Mouse (Mus musculus) embryonic facial prominence, embryonic 11.5 days (tissue): ENCODE measurements at regions not wholly inside any gene's neighbourhood (a gene's known extent, or its start where the extent isn't known, plus 50 kb on each side); places are given as distances from the start of the nearest gene placed in this dataset.

Source experiments
- ATAC-seq: fragments of 200-750 bp; cut with Nextera tagmentation; replicated peaks from 2 replicates; pipeline ENCODE4 v1.8.0; 2017; ENCODE audit warnings: low read depth; ENCODE audit not compliant: insufficient number of reproducible peaks, low FRiP score, low TSS enrichment
- DNase-seq: peaks from one replicate; pipeline ENCODE4 v3.0.0-alpha.2; 2015; ENCODE audit warnings: low spot score
- H3K27ac ChIP-seq: fragments of 300-500 bp; sonication (generic); replicated peaks from 2 replicates; pipeline ENCODE4 v1.5.1; 2014; ENCODE audit warnings: mild to moderate bottlenecking, low read depth, low read length, control low read depth
- H3K27me3 ChIP-seq: fragments of 300-500 bp; sonication (generic); 2 replicates; pipeline ENCODE4 v1.6.1; 2014; ENCODE audit warnings: mild to moderate bottlenecking, low read length, moderate library complexity, mixed read lengths; ENCODE audit not compliant: control insufficient read depth, insufficient read depth
- H3K36me3 ChIP-seq: fragments of 300-500 bp; sonication (generic); replicated peaks from 2 replicates; pipeline ENCODE4 v1.6.1; 2014; ENCODE audit warnings: low read depth, mild to moderate bottlenecking, low read length, moderate library complexity, mixed read lengths; ENCODE audit not compliant: control insufficient read depth, insufficient read depth
- H3K4me1 ChIP-seq: fragments of 300-500 bp; sonication (generic); 2 replicates; pipeline ENCODE4 v1.6.1; 2014; ENCODE audit warnings: low read length, mixed read lengths; ENCODE audit not compliant: control insufficient read depth, insufficient read depth
- H3K4me2 ChIP-seq: fragments of 300-500 bp; sonication (generic); 2 replicates; pipeline ENCODE4 v1.6.1; 2014; ENCODE audit warnings: low read depth, mild to moderate bottlenecking, control low read depth, low read length, moderate library complexity
- H3K4me3 ChIP-seq: fragments of 300-500 bp; sonication (generic); 2 replicates; pipeline ENCODE4 v1.5.1; 2014; ENCODE audit warnings: low read depth, low read length, control low read depth
- H3K9ac ChIP-seq: fragments of 300-500 bp; sonication (generic); replicated peaks from 2 replicates; pipeline ENCODE4 v1.6.1; 2014; ENCODE audit warnings: mild to moderate bottlenecking, control low read depth, low read length
- H3K9me3 ChIP-seq: fragments of 300-500 bp; sonication (generic); replicated peaks from 2 replicates; pipeline ENCODE4 v1.6.1; 2016; ENCODE audit warnings: mild to moderate bottlenecking, low read length, inconsistent platforms, mixed read lengths; ENCODE audit not compliant: control insufficient read depth
- WGBS: fragments of 180-500 bp; shearing (Covaris S2); extraction: QIAGEN DNeasy Blood & Tissue Kit; methylation state at CpG from one replicate; pipeline ENCODE4 v1.1.7; 2014; 5-methylcytosine and 5-hydroxymethylcytosine counted together

DNA sequence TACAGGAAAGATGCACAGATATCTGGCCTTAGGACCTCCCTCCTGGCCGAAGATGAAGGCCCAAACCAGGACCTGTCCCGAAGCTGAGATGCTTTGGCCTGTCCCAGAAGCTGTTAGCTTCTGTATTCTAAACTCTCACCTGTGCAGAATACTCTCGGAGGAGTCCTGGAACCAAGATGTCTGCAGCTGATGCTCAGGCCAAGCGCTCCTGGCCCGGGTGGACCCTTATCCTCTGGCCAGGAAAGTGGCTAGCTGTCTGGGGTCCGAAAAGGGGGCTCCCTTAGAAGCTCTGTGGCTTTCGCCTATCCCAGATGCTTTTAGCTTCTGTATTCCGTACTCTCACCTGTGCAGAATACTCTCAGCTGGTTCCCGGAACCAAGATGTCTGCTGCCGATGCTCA is 236.2 kb downstream of the Ipmk start:
- DNase-seq (no peak), ATAC-seq (no peak)
- no peak overlapping the region for H3K9ac ChIP-seq
- H3K4me3 ChIP-seq = no peak overlapping the region
- no peaks in the 10 kb centered on the region for H3K36me3 ChIP-seq
- no peaks in the 10 kb centered on the region for H3K27me3 ChIP-seq
- H3K27ac ChIP-seq = no peak overlapping the region
- H3K4me1 ChIP-seq = no peaks in the 10 kb centered on the region
- H3K9me3 ChIP-seq = no peaks in the 10 kb centered on the region
- H3K4me2 ChIP-seq = no peak overlapping the region
- whole genome bisulfite sequencing = 91% methylated on average over 10 of the region's 10 CpGs

DNA sequence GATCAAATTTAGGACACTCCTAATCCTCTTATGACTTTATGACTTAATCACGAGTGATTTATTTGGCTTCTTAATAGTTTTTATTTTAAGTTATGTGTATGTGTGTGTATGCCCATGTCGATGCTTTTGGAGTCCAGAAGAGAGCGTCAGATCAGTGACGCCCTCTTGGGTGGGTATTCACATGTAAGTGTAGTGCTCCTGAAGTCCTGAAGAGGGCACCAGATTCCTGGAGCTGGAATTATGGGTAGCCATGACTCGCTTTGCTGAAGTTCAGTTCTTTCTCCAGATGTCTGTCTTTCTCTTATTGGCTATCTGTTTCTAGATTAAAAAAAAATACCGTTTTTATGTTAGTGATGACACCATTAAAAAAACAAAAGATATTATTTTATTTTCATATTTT is 251.0 kb downstream of the Ipmk start:
- Histone ChIP-seq H3K9me3 (no peaks in the 10 kb centered on the region), H3K4me1 (no peaks in the 10 kb centered on the region), H3K27me3 (no peaks in the 10 kb centered on the region), H3K4me3 (no peak overlapping the region), H3K9ac (no peak overlapping the region), H3K4me2 (no peak overlapping the region), H3K27ac (no peak overlapping the region), H3K36me3 (no peaks in the 10 kb centered on the region)
- DNase-seq (no peak), ATAC-seq (no peak)
- WGBS = 93% methylated on average over 6 of the region's 6 CpGs

DNA sequence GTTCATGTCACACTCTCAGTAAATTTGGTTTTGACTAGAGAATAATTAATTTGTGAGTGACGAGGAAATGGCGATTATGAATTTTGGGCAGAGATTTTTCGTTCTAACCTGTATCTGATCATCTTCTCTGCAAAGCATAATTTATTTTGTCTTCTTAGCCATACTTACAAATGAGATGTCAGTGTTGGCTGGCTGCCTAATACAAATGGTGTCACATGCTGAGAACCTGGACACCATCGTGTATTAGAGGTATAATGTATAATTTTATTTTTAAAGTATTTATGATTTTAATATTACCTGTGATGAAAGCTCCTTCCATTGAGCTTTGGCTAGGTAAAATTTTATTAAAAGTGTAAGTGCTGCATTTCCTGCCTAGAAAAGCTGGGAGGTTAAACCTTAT is 266.2 kb downstream of the Ipmk start:
- Histone ChIP-seq H3K4me3 (no peak overlapping the region), H3K36me3 (no peaks in the 10 kb centered on the region), H3K4me1 (no peaks in the 10 kb centered on the region), H3K9me3 (no peaks in the 10 kb centered on the region), H3K4me2 (no peak overlapping the region), H3K27me3 (no peaks in the 10 kb centered on the region), H3K9ac (no peak overlapping the region), H3K27ac (no peak overlapping the region)
- no peak for ATAC-seq
- 87% methylated on average over 4 of the region's 4 CpGs for WGBS
- no peak for DNase-seq

DNA sequence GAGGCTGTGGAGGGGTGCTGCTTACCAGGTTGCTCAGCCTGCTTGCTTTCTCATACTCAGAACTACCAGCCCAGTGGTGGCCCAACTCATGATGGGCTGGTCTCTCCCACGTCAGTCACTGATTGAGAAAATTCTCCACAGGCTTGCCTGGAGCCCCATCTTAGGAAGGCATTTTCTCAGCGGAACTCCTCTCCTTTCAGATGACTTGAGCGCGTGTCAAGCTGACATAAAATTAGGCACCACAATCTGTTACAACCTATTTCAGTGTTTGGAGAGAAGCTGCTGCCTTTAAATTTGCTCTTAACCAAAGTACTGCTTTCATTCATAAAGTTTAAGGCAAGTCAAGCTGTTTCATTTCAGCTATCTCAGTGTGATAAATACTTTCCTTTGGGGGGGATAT is 269.6 kb downstream of the Ipmk start:
- H3K36me3 ChIP-seq = no peaks in the 10 kb centered on the region
- no peaks in the 10 kb centered on the region for H3K27me3 ChIP-seq
- no peak overlapping the region for H3K4me2 ChIP-seq
- no peak overlapping the region for H3K27ac ChIP-seq
- no peaks in the 10 kb centered on the region for H3K4me1 ChIP-seq
- ATAC-seq (no peak), DNase-seq (no peak)
- 91% methylated on average over 4 of the region's 4 CpGs for WGBS
- no peak overlapping the region for H3K9ac ChIP-seq
- H3K9me3 ChIP-seq = no peaks in the 10 kb centered on the region
- H3K4me3 ChIP-seq = no peak overlapping the region

DNA sequence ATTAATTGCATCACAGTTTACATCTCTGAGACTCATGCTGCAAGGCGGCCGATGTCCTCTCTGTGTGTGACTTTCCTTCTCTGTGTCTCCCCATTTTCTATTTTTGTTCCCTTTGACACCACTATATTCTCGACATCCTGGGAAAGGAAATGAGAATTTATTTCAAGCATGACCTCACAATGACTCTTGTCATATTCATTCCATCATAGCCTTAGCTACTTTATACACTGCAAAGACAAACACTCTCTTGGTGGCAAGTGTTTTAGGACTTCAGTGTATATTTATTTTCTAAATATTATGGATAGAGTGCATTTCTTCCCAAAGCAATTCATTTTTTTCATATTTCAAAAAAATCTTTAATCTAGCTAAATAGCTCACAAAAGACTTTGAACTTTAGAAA is 298.5 kb downstream of the Ipmk start:
- Histone ChIP-seq H3K9me3 (no peaks in the 10 kb centered on the region), H3K27ac (no peak overlapping the region), H3K4me3 (no peak overlapping the region), H3K9ac (no peak overlapping the region), H3K36me3 (no peaks in the 10 kb centered on the region), H3K4me1 (no peaks in the 10 kb centered on the region), H3K4me2 (no peak overlapping the region), H3K27me3 (no peaks in the 10 kb centered on the region)
- WGBS = 88% methylated on average over 3 of the region's 3 CpGs
- no peak for DNase-seq
- no peak for ATAC-seq

DNA sequence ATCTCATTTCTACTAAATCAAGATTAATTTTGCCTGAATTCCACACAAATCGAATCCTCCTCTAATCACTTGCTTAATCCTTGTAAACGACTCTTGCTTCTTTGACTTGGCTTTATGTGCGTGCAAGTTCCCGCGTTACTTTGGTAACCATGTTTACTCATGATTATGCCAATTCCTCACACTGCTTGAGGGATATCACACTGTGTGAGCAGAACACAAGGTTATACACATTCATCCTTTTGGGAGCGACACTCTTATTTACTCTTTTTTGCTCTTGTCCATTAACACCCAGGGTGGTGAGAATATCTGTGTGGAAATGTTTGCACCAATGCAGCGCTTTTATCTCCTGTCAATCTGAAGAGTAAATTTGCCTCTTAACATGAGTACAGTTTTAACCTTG is 310.0 kb downstream of the Ipmk start:
- 89% methylated on average over 7 of the region's 7 CpGs for WGBS
- Histone ChIP-seq H3K4me1 (no peaks in the 10 kb centered on the region), H3K4me3 (no peak overlapping the region), H3K27me3 (no peaks in the 10 kb centered on the region), H3K9ac (no peak overlapping the region), H3K36me3 (no peaks in the 10 kb centered on the region), H3K4me2 (no peak overlapping the region), H3K9me3 (no peaks in the 10 kb centered on the region), H3K27ac (no peak overlapping the region)
- DNase-seq (no peak), ATAC-seq (no peak)

DNA sequence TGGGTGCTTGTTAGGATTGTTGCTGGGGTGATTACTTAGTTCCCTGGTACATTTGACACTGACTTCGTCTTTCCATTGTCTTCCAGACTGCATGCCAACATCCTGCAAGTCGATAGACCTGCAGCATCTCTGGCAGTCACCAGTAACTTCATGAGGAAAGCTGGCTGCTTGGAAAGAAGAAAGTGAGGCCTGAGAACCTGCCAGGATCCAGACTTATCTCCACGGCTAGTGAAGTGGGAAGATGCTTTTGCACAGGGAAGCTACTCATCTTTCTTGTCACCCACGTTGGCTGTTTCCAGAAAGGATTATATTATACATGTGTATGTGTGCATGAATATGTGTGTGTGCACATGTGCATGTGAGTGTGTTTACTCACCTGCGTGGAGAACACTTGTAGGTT is 316.0 kb downstream of the Ipmk start:
- no peaks in the 10 kb centered on the region for H3K9me3 ChIP-seq
- DNase-seq (no peak), ATAC-seq (no peak)
- H3K27me3 ChIP-seq = no peaks in the 10 kb centered on the region
- no peak overlapping the region for H3K4me3 ChIP-seq
- no peaks in the 10 kb centered on the region for H3K4me1 ChIP-seq
- H3K4me2 ChIP-seq = no peak overlapping the region
- no peaks in the 10 kb centered on the region for H3K36me3 ChIP-seq
- 85% methylated on average over 5 of the region's 5 CpGs for WGBS
- H3K27ac ChIP-seq = no peak overlapping the region
- H3K9ac ChIP-seq = no peak overlapping the region

DNA sequence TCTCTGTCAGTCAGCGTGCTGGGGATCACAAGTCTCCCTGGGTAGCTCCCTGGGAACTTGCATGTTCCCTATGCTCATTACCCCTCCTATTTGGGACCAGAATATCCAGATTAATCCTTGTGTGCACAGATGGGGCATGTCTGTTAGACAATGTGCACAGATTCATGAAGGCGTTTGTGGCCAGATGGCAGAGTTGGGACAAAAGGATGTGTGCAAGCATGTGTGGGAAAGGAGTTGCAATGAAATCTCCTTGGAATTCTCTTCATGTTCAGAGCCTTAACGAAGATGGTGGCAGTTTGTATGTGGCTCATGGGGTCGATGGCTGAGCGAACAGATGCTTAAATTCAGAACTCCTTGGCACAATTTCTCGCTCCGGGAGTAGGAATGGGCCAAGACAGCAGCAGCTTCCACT is 319.6 kb downstream of the Ipmk start:
- H3K36me3 ChIP-seq = no peaks in the 10 kb centered on the region
- ATAC-seq (no peak), DNase-seq (no peak)
- no peaks in the 10 kb centered on the region for H3K4me1 ChIP-seq
- H3K27me3 ChIP-seq = no peaks in the 10 kb centered on the region
- 81% methylated on average over 7 of the region's 7 CpGs for WGBS
- no peak overlapping the region for H3K4me2 ChIP-seq
- no peaks in the 10 kb centered on the region for H3K9me3 ChIP-seq
- H3K27ac ChIP-seq = no peak overlapping the region
- no peak overlapping the region for H3K4me3 ChIP-seq
- H3K9ac ChIP-seq = no peak overlapping the region

DNA sequence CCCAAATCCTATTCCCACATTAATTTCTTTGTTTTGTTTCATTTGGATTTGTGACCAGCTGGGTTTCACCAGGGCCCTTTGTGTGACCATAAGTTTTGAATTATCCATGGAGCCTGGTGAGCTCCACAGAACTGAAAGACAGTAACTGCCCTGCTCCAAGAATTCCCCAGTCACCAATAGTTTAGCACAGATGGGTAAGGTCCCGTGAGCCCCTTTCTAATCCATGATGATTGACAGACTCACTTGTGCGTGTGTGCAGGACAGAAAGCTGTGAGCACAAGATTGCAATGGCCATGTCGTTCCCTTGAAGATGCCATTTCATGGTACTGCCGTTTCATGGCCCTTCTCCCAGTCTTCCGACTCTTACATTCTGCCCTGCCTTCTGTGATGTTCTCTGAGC is 331.7 kb downstream of the Ipmk start:
- Histone ChIP-seq H3K4me3 (no peak overlapping the region), H3K27me3 (no peaks in the 10 kb centered on the region), H3K4me1 (no peaks in the 10 kb centered on the region), H3K4me2 (no peak overlapping the region), H3K9ac (no peak overlapping the region), H3K36me3 (no peaks in the 10 kb centered on the region), H3K9me3 (no peaks in the 10 kb centered on the region), H3K27ac (no peak overlapping the region)
- no peak for ATAC-seq
- no peak for DNase-seq
- WGBS = 77% methylated on average over 5 of the region's 5 CpGs
